ENCODE assay signal across 21 mouse cellular contexts in genomic region chr3:121493997-121494421, GRCm38 (mm10). TPM values are rescaled to one million over a fixed set of nuclear protein-coding genes. Genes with fewer than 3 reads are reported as not detected.
DNase-seq lines count a peak whose midpoint lies in the region; ATAC-seq and TF ChIP-seq lines count a peak whose summit lies in the region.
"Had no signal": no experiment of that assay in that cellular context is flagged by ENCODE, and none has a peak within 500 bp of the region (broad histone marks: within the 10 kb centered on the region; RNA-seq: fewer than 3 reads in every experiment).

No protein-coding gene starts in this region.

- no peak overlapping the region for H3K4me2 ChIP-seq in midbrain, embryonic 14.5 days (ENCODE audit: low read length)
- H3K4me2 ChIP-seq: intestine, embryonic 15.5 days; midbrain, embryonic 12.5 days; neural tube, embryonic 13.5 days had no signal

- TF ChIP-seq POLR2A in lung, adult 2 months (IDR thresholded peaks at IDR 0.05; ENCODE audit: borderline replicate concordance, extremely low read depth, low read depth, low read length) = no peak

- ATAC-seq in monocyte, adult 5-6 weeks (replicated peaks; ENCODE audit: insufficient number of reproducible peaks, low FRiP score, low TSS enrichment, poor library complexity, severe bottlenecking) = peak; percentile 71
- ATAC-seq in midbrain, embryonic 14.5 days (ENCODE audit: low FRiP score, low TSS enrichment) = no peak
- ATAC-seq: intestine, embryonic 15.5 days had no signal

- H3K9ac ChIP-seq in midbrain, embryonic 14.5 days (replicated peaks; ENCODE audit: low read length) = no peak overlapping the region
- H3K9ac ChIP-seq: intestine, embryonic 15.5 days; midbrain, embryonic 12.5 days; neural tube, embryonic 13.5 days had no signal

- WGBS in lung, adult 2 months = 51% methylated on average over 7 of the region's 7 CpGs
- 87% methylated on average over 7 of the region's 7 CpGs for WGBS in midbrain, embryonic 14.5 days

- DNase-seq in lung, adult 2 months = no peak
- no peak for DNase-seq in lung, postnatal 25 days (ENCODE audit: low spot score)
- DNase-seq in CD4-positive, CD25-positive, alpha-beta regulatory T cell, adult 2 months (ENCODE audit: low read depth, low spot score) = peak; percentile 77
- peak; percentile 58 for DNase-seq in adipocyte (ENCODE audit: low spot score)
- no peak for DNase-seq in frontal cortex, postnatal 25 days (ENCODE audit: low spot score in 2 of 2)
- no peak for DNase-seq in layer of hippocampus, adult 8-10 months (ENCODE audit: low spot score in 2 of 2)
- DNase-seq in midbrain, embryonic 14.5 days = no peak
- DNase-seq: cerebellum, adult 11 months; embryo, embryonic 11 days; heart, adult 11 months; heart, postnatal 36 days; kidney, postnatal 14 days; lung, adult 18-20 months; retina, postnatal 1 day had no signal

- no peaks in the 10 kb centered on the region for H3K9me3 ChIP-seq in midbrain, embryonic 14.5 days (ENCODE audit: control insufficient read depth, low read length)
- H3K9me3 ChIP-seq: G1E; intestine, embryonic 15.5 days; limb, embryonic 10.5 days; midbrain, embryonic 12.5 days; neural tube, embryonic 13.5 days had no signal

- no peaks in the 10 kb centered on the region for H3K4me1 ChIP-seq in lung, adult 2 months (ENCODE audit: control insufficient read depth, insufficient read depth, low read length)
- H3K4me1 ChIP-seq in midbrain, embryonic 14.5 days (ENCODE audit: control insufficient read depth, insufficient read depth, low read length) = peaks cover 9% of the 10 kb centered on the region; the same call in 1 of the 2 replicates

- no peak overlapping the region for H3K27ac ChIP-seq in midbrain, embryonic 14.5 days (replicated peaks; ENCODE audit: low read depth, low read length)
- H3K27ac ChIP-seq: intestine, embryonic 15.5 days; limb, embryonic 10.5 days; midbrain, embryonic 12.5 days; neural tube, embryonic 13.5 days had no signal

- H3K4me3 ChIP-seq in lung, adult 2 months (replicated peaks; ENCODE audit: extremely low read depth, low read depth, low read length) = peak overlapping the region; percentile 55
- H3K4me3 ChIP-seq in midbrain, embryonic 14.5 days (replicated peaks; ENCODE audit: low read depth, low read length) = no peak overlapping the region
- H3K4me3 ChIP-seq: intestine, embryonic 15.5 days; limb, embryonic 10.5 days; midbrain, embryonic 12.5 days; neural tube, embryonic 13.5 days had no signal

- no peaks in the 10 kb centered on the region for H3K27me3 ChIP-seq in midbrain, embryonic 14.5 days (ENCODE audit: control insufficient read depth, insufficient read depth, low read length)
- H3K27me3 ChIP-seq: intestine, embryonic 15.5 days; midbrain, embryonic 12.5 days; neural tube, embryonic 13.5 days had no signal

- no peaks in the 10 kb centered on the region for H3K36me3 ChIP-seq in midbrain, embryonic 14.5 days (ENCODE audit: control insufficient read depth, insufficient read depth, low read length)
- H3K36me3 ChIP-seq: G1E; limb, embryonic 10.5 days; midbrain, embryonic 12.5 days; neural tube, embryonic 13.5 days had no signal

- TF ChIP-seq CTCF in lung, adult 2 months (IDR thresholded peaks at IDR 0.05; ENCODE audit: insufficient read depth, low read length) = no peak

RNA-seq across cellular contexts. Expression of gene Slc44a3, which starts 38.2 kb away (rescaled TPM):
- polyA plus RNA-seq in lung, adult 2 months (2012; rRNA removed) = 17.6 and 23.2 TPM in 2 replicates
- total RNA-seq in monocyte, adult 5-6 weeks (2017) = not detected in 3 replicates
- total RNA-seq in layer of hippocampus, adult 8-10 months (2022) = under 1 TPM in 2 of 4 experiments, not detected in 2; 0.27 to 0.72 TPM
- 0.51 and 0.63 TPM in 2 replicates for polyA plus RNA-seq in midbrain, embryonic 14.5 days (2014; fragmentation: Nextera tagmentation; extraction: Ambion mirVana)
- total RNA-seq: layer of hippocampus, postnatal 14 days had no signal
- polyA plus RNA-seq: G1E had no signal

Comparison
In these comparisons a context has a peak if more than half of its experiments do, and no peak if none do; other contexts are left out.
1. DNase-seq: peak in CD4-positive, CD25-positive, alpha-beta regulatory T cell, adult 2 months (single experiment) and adipocyte (single experiment); none in lung, adult 2 months (single experiment), lung, postnatal 25 days (single experiment), frontal cortex, postnatal 25 days (0 of 2), layer of hippocampus, adult 8-10 months (0 of 2) and midbrain, embryonic 14.5 days (single experiment).